Mouse (Mus musculus): ENCODE results near the gene Trpv2.

Trpv2 gene

DNA sequence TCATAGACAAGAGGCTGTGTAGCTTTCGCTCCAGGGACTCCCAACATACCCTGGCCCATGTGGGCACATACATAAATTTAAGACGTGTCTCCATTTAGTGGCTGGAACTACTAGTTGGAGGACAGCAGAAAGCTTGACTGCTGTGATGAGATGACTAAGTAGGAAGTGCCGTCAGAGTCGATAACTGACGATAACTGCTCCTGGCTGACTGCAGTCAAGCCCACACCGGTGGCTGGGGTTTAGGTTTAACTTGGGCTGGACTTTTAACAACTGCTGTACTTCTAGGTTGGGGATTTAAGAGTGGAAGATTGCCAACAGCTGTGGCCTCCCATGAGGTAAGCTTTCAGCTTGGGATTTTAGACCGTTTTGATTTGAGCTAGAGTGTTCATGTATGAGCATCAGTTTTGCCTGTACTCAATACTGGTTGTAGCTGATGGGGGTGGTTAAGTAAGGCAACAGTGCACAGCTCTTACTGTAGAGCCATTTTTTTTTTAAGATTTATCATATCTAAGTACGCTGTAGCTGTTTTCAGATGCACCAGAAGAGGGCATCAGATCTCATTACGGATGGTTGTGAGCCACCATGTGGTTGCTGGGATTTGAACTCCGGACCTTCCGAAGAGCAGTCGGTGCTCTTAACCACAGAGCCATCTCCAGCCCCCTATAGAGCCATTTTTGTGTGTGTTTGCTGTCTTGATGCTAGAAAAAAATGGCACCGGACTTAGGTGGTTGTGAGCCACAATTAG lies 29.2 kb downstream of the Trpv2 start:
- in situ Hi-C loops (cut with MseI, MboI), result no loop called here

DNA sequence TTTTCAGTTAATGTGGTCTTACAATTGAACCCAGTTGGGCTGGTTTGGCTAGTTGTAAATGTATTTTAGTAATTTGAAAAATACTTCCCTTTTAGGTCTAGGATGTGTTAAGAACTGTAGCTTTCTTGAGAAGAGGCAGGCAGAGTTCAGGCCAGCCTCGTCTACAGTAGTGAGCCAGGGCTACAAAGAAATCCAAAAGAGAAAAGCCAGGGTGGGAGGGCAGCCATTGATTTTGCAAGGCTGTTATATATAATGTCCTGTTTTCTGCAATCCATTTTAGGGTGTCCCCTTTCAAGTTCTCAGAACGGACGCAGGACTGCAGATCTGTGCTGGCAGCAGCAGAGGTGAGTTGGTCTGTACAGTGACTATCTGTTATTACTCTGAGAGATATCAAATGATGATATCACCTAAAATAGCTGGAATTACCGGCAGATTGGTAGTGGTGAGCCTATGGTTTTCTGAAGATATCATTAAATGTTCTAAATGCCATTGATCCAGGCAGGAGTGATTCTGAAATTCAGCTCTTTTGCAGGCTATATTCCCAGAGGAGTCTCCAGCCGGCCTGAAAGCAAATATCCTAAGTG lies 29.9 kb downstream of the Trpv2 start:
- in situ Hi-C loops (cut with MseI, MboI), result no loop called here

DNA sequence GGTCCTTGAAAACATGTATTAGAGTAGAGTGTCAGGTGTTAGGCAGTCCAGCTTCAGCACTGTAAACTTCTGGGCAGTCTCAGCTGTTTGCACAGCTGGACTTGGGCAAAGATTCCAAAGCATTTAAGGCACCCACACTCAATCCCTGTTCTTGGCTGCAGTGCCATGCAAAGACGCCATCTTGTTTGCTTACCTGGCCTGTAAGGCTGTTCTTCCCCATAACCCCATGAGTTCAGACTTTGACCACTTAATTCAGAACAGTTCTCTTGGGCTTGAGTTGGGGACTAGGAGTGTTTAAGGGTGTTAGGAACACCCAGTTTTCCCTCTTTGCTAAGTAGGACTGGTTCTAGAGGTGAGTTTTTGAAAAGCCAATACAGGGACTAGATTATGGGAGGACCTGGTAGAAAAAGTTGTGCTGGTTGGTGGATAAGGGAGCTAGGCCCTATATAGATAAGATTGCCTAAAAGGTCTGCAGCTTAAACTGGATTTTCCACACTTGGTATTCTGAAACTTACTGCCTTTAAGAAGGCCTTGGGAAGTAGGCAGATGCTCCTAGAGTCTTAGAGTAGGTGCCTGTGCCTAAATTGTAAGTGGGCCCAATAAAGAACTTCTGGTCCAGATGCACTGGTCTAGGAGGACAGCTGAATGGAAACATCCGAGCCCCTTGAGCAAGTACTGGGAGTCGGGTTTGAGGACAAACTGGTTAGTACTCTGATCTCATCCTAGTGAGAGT lies 30.8 kb downstream of the Trpv2 start:
- in situ Hi-C loops (cut with MseI, MboI), result no loop called here

- in situ Hi-C loops (cut with MseI, MboI), result no loop called here
Observed at GRCm38 (mm10) chr11:62605619-62606298, 31.5 kb downstream of the Trpv2 start.

- in situ Hi-C loops (cut with MseI, MboI), result no loop called here
Observed at GRCm38 (mm10) chr11:62606299-62607169, 32.2 kb downstream of the Trpv2 start.

DNA sequence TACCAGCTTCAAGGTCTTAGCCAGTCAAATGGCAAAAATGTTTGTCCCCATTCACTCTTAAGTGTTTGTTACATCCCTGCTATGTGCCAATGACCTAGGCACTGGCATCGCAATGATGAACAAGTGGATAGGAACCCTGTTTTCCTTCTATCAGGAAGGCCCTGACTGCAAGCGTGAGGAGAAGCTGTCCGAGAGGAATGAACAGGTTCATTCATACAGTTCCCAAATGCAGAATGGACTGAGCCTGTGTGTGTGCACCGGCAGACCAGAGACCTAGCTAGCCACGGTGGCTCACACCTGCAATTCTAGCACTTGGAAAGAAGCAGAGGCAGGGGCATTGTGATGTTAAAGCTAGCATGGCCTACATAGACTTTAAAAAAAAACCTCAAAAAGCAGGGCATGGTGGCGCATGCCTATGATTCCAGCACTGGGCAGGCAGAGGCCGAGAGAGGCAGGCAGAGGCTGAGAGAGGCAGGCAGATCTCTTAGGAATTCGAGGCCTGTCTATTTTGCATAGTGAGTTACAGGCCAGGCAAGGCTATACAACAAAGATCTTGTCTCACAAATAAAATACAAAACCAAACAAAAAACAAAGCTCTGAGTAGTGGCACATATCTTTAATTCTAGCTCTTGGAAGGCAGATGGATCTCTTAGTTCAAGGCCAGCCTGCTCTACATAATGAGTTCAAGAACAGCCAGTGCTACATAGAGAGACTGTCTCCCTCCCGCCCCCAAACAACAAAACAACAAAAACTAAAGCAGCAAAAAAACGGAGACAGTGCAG lies 33.1 kb downstream of the Trpv2 start:
- in situ Hi-C loops (cut with MseI, MboI), result no loop called here

- in situ Hi-C loops (cut with MseI, MboI), result no loop called here
Observed at GRCm38 (mm10) chr11:62607952-62608201, 33.6 kb downstream of the Trpv2 start.

DNA sequence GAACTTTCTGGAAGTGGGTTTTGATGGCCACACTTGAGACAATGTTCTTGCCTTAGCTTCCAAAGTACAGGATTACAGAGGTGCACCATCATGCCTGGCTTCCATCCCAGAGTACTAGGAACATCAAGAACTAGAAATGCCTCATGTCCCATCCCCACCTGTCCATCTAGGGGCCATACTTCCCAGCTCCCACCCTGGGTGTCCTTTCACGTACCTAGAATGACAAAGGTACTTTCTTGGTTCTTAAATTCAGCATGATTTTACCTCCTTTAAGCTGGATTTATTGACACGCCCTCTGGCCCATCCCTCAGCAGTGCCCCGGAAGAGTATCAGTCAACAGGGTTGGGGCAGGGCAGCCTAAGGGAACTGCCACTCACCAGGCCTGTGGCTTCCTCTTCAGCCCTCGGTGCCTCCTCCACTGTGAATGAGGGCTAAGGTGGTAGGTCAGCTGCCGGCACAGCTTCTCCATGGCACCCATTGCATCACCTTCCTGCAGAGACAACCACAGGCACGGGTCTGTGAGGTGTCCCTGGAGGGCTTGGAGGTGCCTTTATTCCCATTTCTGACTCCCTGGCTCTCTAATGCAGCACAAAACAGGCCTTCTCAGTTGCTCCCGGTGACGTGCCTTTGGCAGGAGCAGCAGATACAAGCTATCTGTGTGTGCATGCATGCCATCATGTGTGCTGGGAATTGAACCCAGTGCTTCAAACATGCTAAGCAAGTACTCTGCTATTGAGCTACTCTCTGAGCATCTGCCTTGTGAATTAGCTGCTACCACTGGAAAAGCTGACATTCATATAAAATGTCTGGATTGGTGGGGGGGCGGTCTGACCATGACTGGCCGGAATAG lies 34.8 kb downstream of the Trpv2 start:
- in situ Hi-C loops (cut with MseI, MboI), result no loop called here

DNA sequence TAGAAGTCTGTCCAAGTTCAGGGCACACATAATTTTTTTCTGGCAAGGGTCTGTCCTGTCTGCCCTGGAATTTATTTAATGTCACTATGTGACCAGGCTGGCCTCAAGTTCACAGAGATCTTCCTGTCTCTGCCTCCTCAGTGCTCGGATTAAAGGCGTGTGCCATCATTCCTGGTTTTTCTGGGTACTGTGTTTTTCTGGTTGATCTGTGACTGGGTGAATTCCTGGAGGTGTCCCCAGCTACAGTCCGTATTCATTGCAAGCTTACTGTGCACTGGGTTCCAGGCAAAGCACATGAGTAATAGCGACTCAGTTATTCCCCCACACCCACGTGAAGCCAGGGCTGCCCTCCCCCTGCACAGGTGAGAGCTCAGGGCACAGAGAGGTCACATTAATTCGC lies 36.0 kb downstream of the Trpv2 start:
- in situ Hi-C loops (cut with MseI, MboI), result loop anchor here (5.0 kb wide), 2 partner anchors 37 to 67 kb away; partner anchors contain the start of genes Lrrc75a (in 1 of the 2) and Mmgt2 (in 1 of the 2)

- in situ Hi-C loops (cut with MseI, MboI), result loop anchor here (5.0 kb wide), 2 partner anchors 35 to 65 kb away; partner anchors contain the start of genes Lrrc75a (in 1 of the 2) and Mmgt2 (in 1 of the 2)
Observed at GRCm38 (mm10) chr11:62612604-62613003, 38.3 kb downstream of the Trpv2 start.

GRCm38 (mm10) chr11:62613657-62614365 lies 39.5 kb downstream of the Trpv2 start:
- in situ Hi-C loops (cut with MseI, MboI), result loop anchor here (5.0 kb wide), 2 partner anchors 33 to 63 kb away; partner anchors contain the start of genes Lrrc75a (in 1 of the 2) and Mmgt2 (in 1 of the 2)

- in situ Hi-C loops (cut with MseI, MboI), result loop anchor here (5.0 kb wide), 2 partner anchors 32 to 62 kb away; partner anchors contain the start of genes Lrrc75a (in 1 of the 2) and Mmgt2 (in 1 of the 2)
Observed at GRCm38 (mm10) chr11:62614876-62615410, 40.7 kb downstream of the Trpv2 start.

DNA sequence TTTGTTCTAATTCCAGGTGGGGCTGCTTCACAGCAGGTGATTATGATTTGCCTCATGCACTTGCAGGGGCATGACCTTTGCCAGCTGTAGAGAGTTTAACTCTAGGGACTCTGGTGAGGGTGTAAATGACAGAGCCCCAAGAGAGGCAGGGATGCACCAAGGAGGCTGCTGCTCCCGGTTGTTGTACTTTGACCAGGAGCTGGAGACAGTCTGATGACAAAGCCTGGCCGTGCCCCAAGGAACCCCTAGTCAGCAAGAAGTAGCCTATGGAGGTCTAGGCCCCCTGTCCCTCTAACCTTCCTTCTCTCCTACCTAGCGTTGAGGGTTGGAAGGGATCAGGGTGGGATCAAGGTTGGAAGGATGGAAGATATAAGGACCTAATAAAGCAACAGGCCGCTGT lies 41.2 kb downstream of the Trpv2 start:
- in situ Hi-C loops (cut with MseI, MboI), result no loop called here

DNA sequence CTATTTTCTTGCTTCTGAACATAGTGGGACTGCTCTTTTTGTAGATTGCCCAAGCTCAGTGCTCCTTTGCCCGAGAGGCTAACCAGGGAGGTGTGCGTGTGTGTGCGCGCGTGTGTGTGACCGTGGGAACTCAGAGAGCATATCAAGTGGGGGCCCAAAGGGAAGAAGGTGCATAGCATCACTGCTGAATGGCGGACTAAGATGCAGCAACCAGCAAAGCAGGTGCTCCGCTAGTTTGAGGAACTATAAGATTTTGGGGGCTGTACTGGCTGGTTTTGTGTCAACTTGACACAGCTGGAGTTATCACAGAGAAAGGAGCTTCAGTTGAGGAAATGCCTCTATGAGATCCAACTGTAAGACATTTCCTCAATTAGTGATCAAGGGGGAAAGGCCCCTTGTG lies 46.8 kb downstream of the Trpv2 start:
- in situ Hi-C loops (cut with MseI, MboI), result no loop called here

DNA sequence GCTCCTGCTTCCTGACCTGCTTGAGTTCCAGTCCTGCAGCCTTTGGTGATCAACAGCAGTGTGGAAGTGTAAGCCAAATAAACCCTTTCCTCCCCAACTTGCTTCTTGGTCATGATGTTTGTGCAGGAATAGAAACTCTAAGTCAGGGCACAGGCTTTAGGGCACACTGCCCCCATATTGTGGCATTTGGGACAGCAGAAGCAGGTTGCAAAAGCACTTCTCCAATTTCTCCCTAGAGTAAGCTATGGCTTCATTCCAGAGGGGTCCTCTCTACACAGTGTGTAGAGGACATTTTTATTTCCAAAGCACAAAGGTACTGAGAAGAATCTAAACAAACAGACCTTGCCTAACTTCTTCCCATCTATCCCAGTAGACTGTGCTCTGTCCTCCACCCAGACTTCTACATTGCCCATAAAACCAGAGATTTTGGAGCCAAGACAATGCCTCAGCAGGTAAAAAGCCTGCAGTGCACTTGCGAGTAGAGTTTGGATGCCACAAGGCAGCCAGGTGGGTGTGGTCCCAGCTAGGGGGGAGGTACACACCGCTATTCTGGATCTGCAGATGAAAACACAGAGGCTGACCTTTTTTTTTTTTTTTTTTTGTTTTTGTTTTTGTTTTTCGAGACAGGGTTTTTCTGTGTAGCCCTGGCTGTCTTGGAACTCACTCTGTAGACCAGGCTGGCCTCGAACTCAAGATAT lies 47.4 kb downstream of the Trpv2 start:
- in situ Hi-C loops (cut with MseI, MboI), result no loop called here

DNA sequence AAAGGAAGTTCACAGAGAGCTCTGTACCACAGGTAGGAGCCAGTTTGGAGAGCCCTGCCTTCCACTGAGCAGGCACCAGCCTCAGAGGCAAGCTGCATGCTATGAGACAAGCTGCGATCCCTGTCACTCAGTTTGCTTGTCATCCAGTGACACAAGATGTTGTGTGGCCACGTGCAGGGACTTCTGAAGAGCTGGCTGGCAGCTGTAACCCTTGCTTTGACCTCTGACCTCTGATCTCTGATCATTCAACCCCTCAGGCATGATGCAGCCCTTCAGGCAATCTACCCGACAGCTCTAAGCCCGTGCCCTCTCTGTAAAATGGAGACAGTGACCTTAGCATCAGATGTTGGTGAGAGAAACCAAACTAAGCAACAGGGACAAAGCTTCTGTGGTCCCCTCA lies 48.6 kb downstream of the Trpv2 start:
- in situ Hi-C loops (cut with MseI, MboI), result no loop called here

- in situ Hi-C loops (cut with MseI, MboI), result no loop called here
Observed at GRCm38 (mm10) chr11:62624341-62625291, 50.3 kb downstream of the Trpv2 start.
